Mouse (Mus musculus): ENCODE results near the gene Fam57a.
"Not testable (repeated sequence)": the region's sequence is repeated elsewhere in the genome, so short reads cannot be mapped to it uniquely, and the experiment has no call there.

Gene Fam57a

DNA sequence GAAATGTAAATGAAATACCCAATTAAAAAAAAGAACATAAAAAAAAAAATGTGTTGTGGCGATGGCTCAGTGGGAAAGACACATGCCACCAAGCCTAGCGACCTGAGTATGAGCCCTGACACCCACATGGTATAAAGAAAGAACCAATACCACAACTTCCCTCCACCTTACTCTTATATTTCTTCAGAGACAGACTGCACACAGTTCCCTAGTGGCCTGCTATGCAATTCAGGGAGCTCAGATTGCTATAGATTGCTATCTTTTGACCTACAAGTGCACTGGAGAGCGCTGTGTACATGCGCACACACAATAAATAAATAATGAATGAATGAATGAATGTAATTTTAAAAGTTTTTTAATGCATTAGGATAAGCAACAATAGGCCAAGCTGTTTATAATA lies 4.3 kb downstream of the Fam57a start:
- no peak for DNase-seq

DNA sequence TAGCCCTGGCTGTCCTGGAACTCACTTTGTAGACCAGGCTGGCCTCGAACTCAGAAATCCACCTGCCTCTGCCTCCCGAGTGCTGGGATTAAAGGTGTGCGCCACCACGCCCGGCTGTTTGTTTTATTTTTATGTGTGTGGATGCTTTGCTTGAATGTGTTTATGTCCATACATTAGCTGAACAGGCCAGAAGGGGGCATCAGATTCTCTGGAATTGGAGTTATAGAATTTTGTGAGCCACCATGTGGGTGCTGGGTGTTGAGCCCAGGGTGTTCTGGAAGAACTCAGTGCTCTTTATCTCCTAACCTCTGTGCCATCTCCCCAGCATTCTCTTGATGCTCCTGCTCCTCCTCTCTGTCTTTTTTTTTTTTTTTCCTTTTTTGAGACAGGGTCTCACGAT lies 7.4 kb downstream of the Fam57a start:
- no peak for DNase-seq

GRCm38 (mm10) chr11:76196275-76196976 lies 17.0 kb downstream of the Fam57a start:
- DNase-seq = no peak

DNA sequence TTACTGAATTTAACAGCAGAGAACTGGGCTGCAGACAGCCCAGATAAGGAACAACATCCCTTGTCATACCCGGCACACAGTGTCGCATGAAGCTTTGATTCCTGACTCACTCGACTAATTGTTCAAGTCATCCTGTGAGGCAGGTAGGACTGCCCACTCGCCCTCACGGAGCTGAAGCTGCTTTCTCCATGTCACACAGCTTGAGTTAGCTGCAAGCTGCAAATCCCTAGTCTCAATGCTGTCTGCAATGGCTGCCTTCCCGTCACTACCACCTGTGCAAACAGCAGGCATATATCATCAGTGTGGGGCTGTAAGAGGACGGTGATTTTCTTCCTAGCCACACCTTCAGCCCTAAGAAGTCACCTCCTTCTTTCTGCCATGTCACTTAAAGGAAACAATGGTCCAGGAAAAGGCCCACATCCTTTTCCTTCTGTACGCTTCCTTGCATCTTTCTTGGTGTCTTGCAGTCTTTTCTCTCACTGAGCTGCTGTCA lies 17.6 kb downstream of the Fam57a start:
- DNase-seq = no peak

DNA sequence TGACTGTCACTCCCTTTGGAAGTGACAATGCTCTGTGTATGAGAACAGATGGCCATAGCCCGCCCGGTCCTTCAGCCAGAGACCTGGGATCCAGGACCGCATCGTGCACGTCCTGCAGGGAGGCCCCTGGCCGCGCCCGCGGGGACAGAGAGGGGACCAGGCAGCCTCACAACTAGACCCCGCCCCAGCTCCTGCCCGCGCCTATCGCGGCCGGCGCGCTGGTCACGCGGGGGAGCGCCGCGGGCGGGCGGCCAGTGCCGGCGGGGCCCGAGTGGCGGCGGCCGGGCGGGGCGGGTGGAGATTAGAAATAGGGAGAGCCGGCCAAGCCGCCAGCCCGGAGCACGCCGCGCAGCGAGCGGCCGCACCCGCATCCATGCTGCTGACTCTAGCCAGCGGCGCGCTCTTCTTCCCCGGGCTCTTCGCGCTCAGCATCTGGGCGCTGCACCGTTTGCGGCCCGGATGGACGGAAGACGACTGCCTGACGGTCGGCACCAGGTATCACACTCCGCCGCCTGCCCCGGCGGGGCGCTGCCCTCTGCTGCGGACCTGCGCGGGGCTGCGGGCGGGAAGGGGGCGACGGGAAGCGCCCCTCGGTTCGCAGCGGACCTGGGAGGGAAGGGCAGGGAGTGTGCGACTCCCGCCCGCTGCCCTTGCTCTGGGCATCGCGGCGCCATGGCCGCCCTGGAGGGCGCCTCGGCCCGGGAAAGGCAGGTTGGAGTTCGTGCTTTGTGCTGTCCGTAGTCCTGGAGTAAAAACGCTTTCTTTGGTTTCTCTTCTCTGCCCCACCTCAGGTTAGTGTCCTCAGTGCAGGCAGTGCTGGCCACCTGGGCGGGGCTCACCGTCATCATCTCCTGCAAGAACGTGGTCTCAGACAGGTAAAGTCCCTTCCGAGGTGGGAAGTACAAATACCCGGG lies 22.5 kb downstream of the Fam57a start:
- peak; percentile 90 for DNase-seq

GRCm38 (mm10) chr11:76206793-76207192 lies 27.3 kb downstream of the Fam57a start:
- DNase-seq = no peak

- no peak for DNase-seq
These were observed 30.9 kb downstream of the Fam57a start for GRCm38 (mm10) chr11:76210228-76210985.

- DNase-seq = not testable (repeated sequence)
These were observed 32.1 kb downstream of the Fam57a start for GRCm38 (mm10) chr11:76211595-76211994.

GRCm38 (mm10) chr11:76213841-76214240 lies 34.4 kb downstream of the Fam57a start:
- DNase-seq = no peak

- DNase-seq = no peak
These were observed 35.5 kb downstream of the Fam57a start for GRCm38 (mm10) chr11:76215011-76215410.

GRCm38 (mm10) chr11:76216049-76216540 lies 36.6 kb downstream of the Fam57a start:
- DNase-seq = no peak

DNA sequence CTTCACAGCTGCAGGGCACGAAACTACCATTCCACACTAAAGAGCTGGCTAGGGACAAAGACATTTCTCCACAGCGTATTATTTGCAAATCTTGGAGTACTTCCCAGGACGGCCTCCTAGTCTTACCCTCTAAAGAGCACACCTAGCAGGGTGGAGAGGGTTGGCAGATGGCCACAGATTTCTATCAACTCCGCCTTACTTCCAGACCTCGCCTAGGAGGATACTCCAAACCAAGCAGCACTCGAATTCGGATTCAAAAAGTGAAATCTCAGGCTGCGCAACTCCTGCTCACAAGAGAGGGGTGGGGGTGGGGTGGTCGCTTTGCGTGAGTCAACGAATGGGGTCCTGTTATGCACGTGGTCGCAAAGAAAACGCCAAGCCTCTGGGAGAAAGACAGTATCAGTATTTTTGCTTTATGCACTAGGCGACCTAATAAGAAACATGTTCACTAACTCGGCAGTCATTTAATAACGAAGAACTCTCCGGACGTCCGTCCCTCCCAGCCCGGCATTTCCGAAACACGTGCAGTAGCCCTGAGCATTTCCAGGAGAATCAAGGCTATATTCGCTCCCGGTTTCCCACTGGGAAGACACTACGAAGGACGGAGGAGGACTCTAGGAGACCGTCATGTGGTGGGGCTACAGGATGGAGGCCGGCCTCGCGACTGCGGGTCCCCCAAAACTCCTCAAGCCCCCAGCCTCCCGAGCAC lies 37.4 kb downstream of the Fam57a start:
- DNase-seq = no peak

DNA sequence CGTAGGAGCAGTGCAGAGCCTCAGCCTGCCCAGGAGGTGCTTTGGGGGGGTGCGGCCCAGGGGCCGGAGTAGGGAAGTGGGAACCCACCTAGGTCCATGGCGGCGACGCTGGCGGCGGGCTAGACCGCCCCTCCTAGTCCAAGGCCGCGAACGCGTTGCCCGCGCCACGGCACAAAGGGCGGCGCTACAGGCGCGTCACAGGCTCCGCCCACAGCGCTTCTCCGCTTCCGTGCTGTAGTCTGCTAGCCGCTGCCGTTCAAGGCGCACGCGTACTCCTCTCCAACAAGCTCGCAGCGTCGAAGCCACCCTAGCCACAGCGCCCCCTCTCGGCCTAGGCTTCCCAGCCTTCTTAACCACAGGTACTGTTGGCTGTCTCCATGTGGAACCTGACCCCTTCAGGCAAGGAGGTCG lies 37.9 kb downstream of the Fam57a start, which contains the start of the genes Dbil5 and Gemin4:
Gene Dbil5 (plus strand): TSS at position 219 of the 411 bp plus-strand sequence.
Gene Gemin4 (minus strand): TSS at position 275 of the 411 bp plus-strand sequence.
- peak; percentile 95 for DNase-seq

GRCm38 (mm10) chr11:76224631-76225030 lies 45.2 kb downstream of the Fam57a start:
- no peak for DNase-seq

DNA sequence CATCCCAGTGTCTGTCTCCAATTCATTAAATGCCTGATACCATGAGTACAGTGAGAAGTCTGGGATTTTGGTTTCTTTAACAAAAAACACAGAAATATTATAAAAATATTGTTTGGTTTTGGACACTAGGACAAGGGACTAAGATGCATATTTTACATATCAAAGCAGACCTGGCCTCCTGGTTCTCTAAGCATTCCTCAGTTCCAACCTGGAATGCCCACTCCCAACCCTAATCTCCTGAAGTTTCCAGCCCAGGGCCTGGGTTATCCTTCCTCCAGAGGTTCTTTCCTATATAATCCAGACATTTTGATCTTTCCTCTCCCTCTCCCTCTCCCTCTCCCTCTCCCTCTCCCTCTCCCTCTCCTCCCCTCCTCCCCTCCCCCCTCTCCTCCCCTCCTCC lies 45.6 kb downstream of the Fam57a start:
- no peak for DNase-seq

GRCm38 (mm10) chr11:76236136-76236535 lies 56.7 kb downstream of the Fam57a start:
- DNase-seq = no peak

- no peak for DNase-seq
These were observed 60.3 kb downstream of the Fam57a start for GRCm38 (mm10) chr11:76239750-76240149.

DNA sequence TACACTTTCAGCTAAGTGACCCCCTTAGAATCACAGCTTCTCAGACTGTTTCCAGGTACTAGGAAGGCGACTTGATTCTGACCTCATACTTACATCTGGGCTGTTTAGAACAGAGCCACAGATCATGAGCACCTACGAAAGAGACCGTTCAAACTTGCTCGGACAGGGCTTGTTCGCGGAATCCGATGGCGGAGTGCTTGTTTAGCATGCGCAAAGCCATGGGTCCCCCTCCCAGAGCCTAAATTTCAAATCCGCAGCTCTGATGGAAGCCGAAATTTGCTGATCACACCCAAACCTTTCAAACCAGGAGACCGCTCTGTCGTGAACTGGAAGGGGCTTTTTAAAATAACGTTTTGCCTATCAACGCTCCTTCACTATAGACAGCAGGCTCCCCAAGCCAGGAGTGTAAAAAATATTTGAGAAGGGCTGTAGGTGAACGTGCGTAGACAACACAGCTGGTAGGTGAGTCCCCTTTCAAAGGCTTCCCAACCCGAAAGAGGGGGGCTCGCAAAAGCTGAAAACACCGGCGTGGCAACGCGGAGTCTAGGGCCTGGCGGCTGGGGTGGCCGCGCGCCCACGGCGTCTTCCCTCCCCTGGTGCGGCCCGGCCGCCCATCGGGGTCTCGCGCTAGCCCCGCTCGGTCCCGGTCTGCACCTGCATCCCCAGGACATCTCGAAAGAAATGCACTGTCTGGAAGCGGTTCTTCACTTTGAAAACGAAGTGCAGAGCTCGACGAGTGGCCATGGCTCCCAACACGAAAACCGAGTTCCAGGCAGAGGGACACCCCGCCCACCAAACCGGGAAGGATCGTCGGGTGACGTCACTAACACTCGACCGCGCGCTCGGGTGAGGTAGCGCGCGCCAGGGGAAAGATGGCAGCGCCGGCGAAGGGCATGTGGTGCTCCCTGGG lies 63.7 kb downstream of the Fam57a start, which contains the start of the genes Mrm3 and Glod4:
Gene Mrm3 (plus strand): TSS at position 815 of the 910 bp plus-strand sequence.
Gene Glod4 (minus strand): TSS at position 825 of the 910 bp plus-strand sequence.
- DNase-seq = peak; percentile 91

DNA sequence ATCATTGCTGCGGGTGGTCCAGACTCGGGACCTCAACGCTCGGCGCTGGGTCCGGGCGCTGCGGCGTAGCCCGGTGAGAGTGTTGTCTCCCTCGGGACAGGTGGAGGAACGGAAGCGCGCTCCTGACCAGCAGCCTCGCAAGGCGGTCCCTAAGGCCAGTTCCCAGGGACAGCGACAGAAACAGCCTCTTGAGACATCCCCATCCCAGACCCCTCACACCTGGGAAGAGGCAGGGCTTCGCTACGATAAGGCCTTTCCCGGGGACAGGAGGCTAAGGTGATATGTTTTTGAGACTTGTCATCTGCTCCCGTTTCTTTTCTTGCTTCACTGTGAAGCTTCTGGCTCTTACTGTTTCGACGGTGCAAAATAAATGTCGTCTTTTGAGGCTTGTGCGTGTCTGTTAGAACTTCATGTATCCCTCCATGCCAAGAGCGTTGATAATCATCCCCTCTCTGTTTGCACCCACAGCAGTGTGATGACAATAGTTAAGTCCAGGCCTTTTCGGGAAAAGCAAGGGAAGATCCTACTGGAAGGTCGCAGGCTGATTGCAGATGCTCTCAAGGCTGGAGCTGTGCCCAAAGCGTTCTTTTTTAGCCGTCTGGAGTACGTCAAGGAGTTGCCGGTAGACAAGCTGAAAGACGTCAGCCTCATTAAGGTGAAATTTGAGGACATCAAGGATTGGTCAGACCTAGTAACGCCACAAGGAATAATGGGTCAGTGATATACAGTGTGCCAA lies 64.5 kb downstream of the Fam57a start:
- no peak for DNase-seq

DNA sequence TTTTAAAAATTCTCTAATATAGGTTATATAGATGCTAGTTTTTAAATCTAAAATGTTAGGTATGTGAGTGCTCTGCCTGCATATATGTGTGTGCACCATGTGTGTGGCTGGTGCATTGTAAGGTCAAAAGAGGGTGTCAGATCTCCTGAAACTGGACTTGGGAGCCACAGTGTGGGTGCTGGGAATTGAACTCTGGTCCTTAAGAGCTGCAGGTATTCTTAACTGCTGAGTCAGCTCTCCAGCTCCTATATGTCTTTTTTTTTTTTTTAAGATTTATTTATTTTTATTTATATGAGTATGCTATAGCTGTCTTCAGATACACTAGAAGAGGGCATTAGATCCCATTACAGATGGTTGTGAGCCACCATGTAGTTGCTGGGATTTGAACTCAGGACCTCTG lies 67.0 kb downstream of the Fam57a start:
- DNase-seq = no peak

Data from cerebellum, adult 8-10 months (tissue).